ENCODE assay signal across 9 mouse cellular contexts in the genomic region with DNA sequence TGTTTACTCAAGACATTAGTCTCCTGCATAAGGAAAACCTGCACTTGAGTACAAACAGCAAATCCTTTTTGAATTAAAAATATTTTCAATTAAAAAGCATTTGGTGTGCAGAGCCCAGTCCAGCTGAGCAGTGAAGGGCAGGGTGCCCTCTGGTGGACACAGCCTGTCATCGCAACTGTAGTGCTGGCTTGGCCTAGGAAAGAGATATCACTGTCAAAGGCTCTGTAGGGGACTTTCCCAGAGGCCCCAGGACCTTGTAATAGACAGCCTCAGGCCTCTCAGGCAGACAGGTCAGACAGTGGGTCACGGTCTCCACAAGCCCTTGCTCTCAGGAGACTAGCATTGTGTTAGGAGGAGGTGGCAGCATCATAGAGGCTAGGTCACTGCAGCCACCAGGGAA.
DNase-seq lines count a peak whose midpoint lies in the region; ATAC-seq and TF ChIP-seq lines count a peak whose summit lies in the region.
"Had no signal": no experiment of that assay in that cellular context is flagged by ENCODE, and none has a peak within 500 bp of the region (broad histone marks: within the 10 kb centered on the region; RNA-seq: fewer than 3 reads in every experiment).

No protein-coding gene starts in this region.

- peak overlapping the region; percentile 64; the same call in 1 of the 2 replicates for H3K27ac ChIP-seq in midbrain, embryonic 13.5 days
- no peak overlapping the region for H3K27ac ChIP-seq in spleen, adult 2 months (ENCODE audit: insufficient read depth, low read length)

- peak; percentile 24 to 47 for DNase-seq in heart, adult 9 months (ENCODE audit: low spot score in 2 of 2)
- DNase-seq in heart, postnatal 25 days (ENCODE audit: low spot score), result no peak
- DNase-seq in adrenal gland, postnatal 10 days, result peak; percentile 82
- peak; percentile 59 for DNase-seq in embryo, embryonic 11.5 days (ENCODE audit: low read depth, low spot score)
- DNase-seq in heart, postnatal 4 days, result peak; percentile 77
- peak; percentile 58 to 62 for DNase-seq in left cerebral cortex, postnatal 10 days (ENCODE audit: extremely low spot score in 1 of 2, low spot score in 2 of 2)
- peak; percentile 17 to 49 for DNase-seq in spleen, adult 2 months (ENCODE audit: low read depth in 1 of 2, low spot score in 2 of 2)

- H3K4me3 ChIP-seq in midbrain, embryonic 13.5 days (replicated peaks), result no peak overlapping the region
- H3K4me3 ChIP-seq in spleen, adult 2 months (ENCODE audit: extremely low read depth, insufficient read depth, insufficient read length), result no peak overlapping the region
- H3K4me3 ChIP-seq: myocyte had no signal

- H3K36me3 ChIP-seq in midbrain, embryonic 13.5 days, result peaks cover 32% of the 10 kb centered on the region
- no peaks in the 10 kb centered on the region for H3K36me3 ChIP-seq in spleen, adult 2 months (ENCODE audit: control insufficient read depth, insufficient read depth, low read length)

- intact Hi-C loops in heart, postnatal 25 days (cut with DNase I), result loop anchor here (1.0 kb wide), 1 partner anchor 54 kb away; no protein-coding TSS in a partner anchor
- intact Hi-C loops in left cerebral cortex, postnatal 10 days (cut with DNase I), result no loop called here

- no peaks in the 10 kb centered on the region for H3K9me3 ChIP-seq in midbrain, embryonic 13.5 days

- ATAC-seq in midbrain, embryonic 13.5 days, result peak; percentile 43

- no peaks in the 10 kb centered on the region for H3K27me3 ChIP-seq in midbrain, embryonic 13.5 days
- H3K27me3 ChIP-seq in spleen, adult 2 months (ENCODE audit: control insufficient read depth, insufficient read depth, low read length), result no peaks in the 10 kb centered on the region

- TF ChIP-seq POLR2A in spleen, adult 2 months (IDR thresholded peaks at IDR 0.05; ENCODE audit: low read depth, low read length), result no peak

- TF ChIP-seq CTCF in spleen, adult 2 months (IDR thresholded peaks at IDR 0.05; ENCODE audit: extremely low read depth, insufficient read depth, insufficient read length, insufficient replicate concordance), result peak; percentile 92

- H3K4me1 ChIP-seq in midbrain, embryonic 13.5 days (replicated peaks), result peaks cover 23% of the 10 kb centered on the region
- no peaks in the 10 kb centered on the region for H3K4me1 ChIP-seq in spleen, adult 2 months (ENCODE audit: control insufficient read depth, insufficient read depth, insufficient read length)

- no peak overlapping the region for H3K4me2 ChIP-seq in midbrain, embryonic 13.5 days (replicated peaks)

- 2% methylated on average over 2 of the region's 2 CpGs for WGBS in midbrain, embryonic 13.5 days
- 15% methylated on average over 2 of the region's 2 CpGs for WGBS in spleen, adult 2 months

- no peak overlapping the region for H3K9ac ChIP-seq in midbrain, embryonic 13.5 days (replicated peaks)
